Mouse (Mus musculus) heart, embryonic 12.5 days (tissue): ENCODE data around the gene Mapk11. TPM values are rescaled to one million over a fixed set of nuclear protein-coding genes. Genes with fewer than 3 reads are reported as not detected.

Source experiments
- ATAC-seq: fragments of 200-750 bp; cut with Nextera tagmentation; 2 replicates; pipeline ENCODE4 v1.8.0; 2017; ENCODE audit warnings: moderate TSS enrichment, moderate library complexity; ENCODE audit not compliant: insufficient number of reproducible peaks, low FRiP score
- H3K27ac ChIP-seq: fragments of 300-500 bp; sonication (generic); 2 replicates; pipeline ENCODE4 v1.5.1; 2016; ENCODE audit warnings: mild to moderate bottlenecking, moderate library complexity; ENCODE audit not compliant: poor library complexity, severe bottlenecking
- H3K27me3 ChIP-seq: fragments of 300-500 bp; sonication (generic); replicated peaks from 2 replicates; pipeline ENCODE4 v1.6.1; 2016; ENCODE audit warnings: mild to moderate bottlenecking, moderate library complexity
- H3K36me3 ChIP-seq: fragments of 300-500 bp; sonication (generic); 2 replicates; pipeline ENCODE4 v1.6.1; 2016; ENCODE audit warnings: mild to moderate bottlenecking, moderate library complexity
- H3K4me1 ChIP-seq: fragments of 300-500 bp; sonication (generic); replicated peaks from 2 replicates; pipeline ENCODE4 v1.6.1; 2016; ENCODE audit warnings: mild to moderate bottlenecking
- H3K4me2 ChIP-seq: fragments of 300-500 bp; sonication (generic); 2 replicates; pipeline ENCODE4 v1.6.1; 2016; ENCODE audit warnings: mild to moderate bottlenecking, moderate library complexity
- H3K4me3 ChIP-seq: fragments of 300-500 bp; sonication (generic); 2 replicates; pipeline ENCODE4 v1.5.1; 2016; ENCODE audit warnings: mild to moderate bottlenecking
- H3K9ac ChIP-seq: fragments of 300-500 bp; sonication (generic); 2 replicates; pipeline ENCODE4 v1.6.1; 2016; ENCODE audit warnings: mild to moderate bottlenecking, moderate library complexity
- H3K9me3 ChIP-seq: fragments of 300-500 bp; sonication (generic); replicated peaks from 2 replicates; pipeline ENCODE4 v1.6.1; 2016; ENCODE audit warnings: mild to moderate bottlenecking, moderate library complexity
- WGBS: fragments of 180-500 bp; shearing (Covaris S2); methylation state at CpG from one replicate; pipeline ENCODE4 v1.1.7; 2016; 5-methylcytosine and 5-hydroxymethylcytosine counted together
- polyA plus RNA-seq: library from polyadenylated mRNA; unstranded; fragments of >200 nt; fragmentation: Nextera tagmentation; extraction: Ambion mirVana; gene quantifications from 2 replicates; pipeline ENCODE4 v1.2.1, GENCODE M21; 2016

Mapk11 gene
- polyA plus RNA-seq, 1 experiment from 2014 or later, result 3.7 TPM

GRCm38 (mm10) chr15:89150041-89150390, 588 bp upstream of the Mapk11 start:
- Histone ChIP-seq H3K9ac (no peak overlapping the region), H3K27ac (no peak overlapping the region), H3K4me1 (peaks cover 32% of the 10 kb centered on the region), H3K27me3 (peaks cover 51% of the 10 kb centered on the region), H3K9me3 (no peaks in the 10 kb centered on the region), H3K36me3 (peaks cover 18% of the 10 kb centered on the region), H3K4me3 (peak overlapping the region; percentile 64), H3K4me2 (peak overlapping the region; percentile 89)
- WGBS, result 3% methylated on average over 13 of the region's 13 CpGs
- no peak for ATAC-seq

- Histone ChIP-seq H3K4me1 (peaks cover 32% of the 10 kb centered on the region), H3K27ac (no peak overlapping the region)
These were observed 745 bp downstream of the Mapk11 start for GRCm38 (mm10) chr15:89148496-89149270.

GRCm38 (mm10) chr15:89147895-89148294, 1.5 kb downstream of the Mapk11 start:
- no peak overlapping the region for H3K27ac ChIP-seq
- WGBS, result 56% methylated on average over 4 of the region's 4 CpGs
- H3K4me3 ChIP-seq, result no peak overlapping the region
- H3K36me3 ChIP-seq, result no peaks in the 10 kb centered on the region
- no peak overlapping the region for H3K9ac ChIP-seq
- H3K9me3 ChIP-seq, result no peaks in the 10 kb centered on the region
- peaks cover 72% of the 10 kb centered on the region for H3K27me3 ChIP-seq
- ATAC-seq, result no peak
- H3K4me2 ChIP-seq, result no peak overlapping the region
- H3K4me1 ChIP-seq, result peaks cover 32% of the 10 kb centered on the region

More at GRCm38 (mm10) chr15:89148496-89149270, 745 bp downstream of the Mapk11 start:
- H3K9ac ChIP-seq, result peak overlapping the region; percentile 71
- ATAC-seq, result no peak
- H3K27me3 ChIP-seq, result peaks cover 64% of the 10 kb centered on the region
- 7% methylated on average over 25 of the region's 25 CpGs for WGBS
- peaks cover 4% of the 10 kb centered on the region for H3K36me3 ChIP-seq
- peak overlapping the region; percentile 64 for H3K4me3 ChIP-seq
- no peaks in the 10 kb centered on the region for H3K9me3 ChIP-seq
- H3K4me2 ChIP-seq, result peak overlapping the region; percentile 89

- peaks cover 32% of the 10 kb centered on the region for H3K4me1 ChIP-seq
- no peak overlapping the region for H3K4me2 ChIP-seq
- peaks cover 76% of the 10 kb centered on the region for H3K27me3 ChIP-seq
- 20% methylated on average over 10 of the region's 10 CpGs for WGBS
- no peaks in the 10 kb centered on the region for H3K9me3 ChIP-seq
- ATAC-seq, result no peak
- H3K9ac ChIP-seq, result no peak overlapping the region
- H3K36me3 ChIP-seq, result no peaks in the 10 kb centered on the region
- no peak overlapping the region for H3K27ac ChIP-seq
- no peak overlapping the region for H3K4me3 ChIP-seq
These were observed 2.0 kb downstream of the Mapk11 start for GRCm38 (mm10) chr15:89147456-89147855.

- Histone ChIP-seq H3K27ac (no peak overlapping the region), H3K9me3 (no peaks in the 10 kb centered on the region), H3K9ac (peak overlapping the region; percentile 39; the same call in 1 of the 2 replicates), H3K4me3 (peak overlapping the region; percentile 34), H3K4me1 (peaks cover 34% of the 10 kb centered on the region), H3K4me2 (peak overlapping the region; percentile 63), H3K36me3 (no peaks in the 10 kb centered on the region), H3K27me3 (peaks cover 80% of the 10 kb centered on the region)
- no peak for ATAC-seq
- WGBS, result 8% methylated on average over 15 of the region's 16 CpGs
These were observed 2.4 kb downstream of the Mapk11 start for GRCm38 (mm10) chr15:89147024-89147423.

GRCm38 (mm10) chr15:89146537-89146936, 2.9 kb downstream of the Mapk11 start:
- Histone ChIP-seq H3K4me3 (peak overlapping the region; percentile 34), H3K27ac (no peak overlapping the region), H3K4me1 (peaks cover 39% of the 10 kb centered on the region), H3K36me3 (no peaks in the 10 kb centered on the region), H3K9ac (peak overlapping the region; percentile 39), H3K27me3 (peaks cover 85% of the 10 kb centered on the region), H3K4me2 (peak overlapping the region; percentile 63), H3K9me3 (no peaks in the 10 kb centered on the region)
- WGBS, result 2% methylated on average over 27 of the region's 27 CpGs
- ATAC-seq, result no peak

- WGBS, result 58% methylated on average over 24 of the region's 24 CpGs
- peaks cover 92% of the 10 kb centered on the region for H3K27me3 ChIP-seq
- peak overlapping the region; percentile 63 for H3K4me2 ChIP-seq
- ATAC-seq, result no peak
- H3K27ac ChIP-seq, result no peak overlapping the region
- H3K36me3 ChIP-seq, result no peaks in the 10 kb centered on the region
- H3K9ac ChIP-seq, result no peak overlapping the region
- peaks cover 46% of the 10 kb centered on the region for H3K4me1 ChIP-seq
- 0 out of 2 replicates have a peak overlapping the region, but pooled peaks have one; percentile 34 for H3K4me3 ChIP-seq
- no peaks in the 10 kb centered on the region for H3K9me3 ChIP-seq
These were observed 3.5 kb downstream of the Mapk11 start for GRCm38 (mm10) chr15:89145813-89146350.

- H3K36me3 ChIP-seq, result no peaks in the 10 kb centered on the region
- H3K4me2 ChIP-seq, result no peak overlapping the region
- H3K27me3 ChIP-seq, result peaks cover 95% of the 10 kb centered on the region
- H3K9me3 ChIP-seq, result no peaks in the 10 kb centered on the region
- no peak for ATAC-seq
- no peak overlapping the region for H3K27ac ChIP-seq
- WGBS, result 81% methylated on average over 11 of the region's 11 CpGs
- peaks cover 46% of the 10 kb centered on the region for H3K4me1 ChIP-seq
- H3K4me3 ChIP-seq, result no peak overlapping the region
- H3K9ac ChIP-seq, result no peak overlapping the region
These were observed 4.5 kb downstream of the Mapk11 start for GRCm38 (mm10) chr15:89144965-89145364.

GRCm38 (mm10) chr15:89143134-89143533, 6.3 kb downstream of the Mapk11 start:
- Histone ChIP-seq H3K4me3 (no peak overlapping the region), H3K27me3 (peaks cover 83% of the 10 kb centered on the region), H3K4me1 (peaks cover 37% of the 10 kb centered on the region), H3K9me3 (no peaks in the 10 kb centered on the region), H3K36me3 (no peaks in the 10 kb centered on the region), H3K4me2 (no peak overlapping the region), H3K9ac (no peak overlapping the region), H3K27ac (no peak overlapping the region)
- no peak for ATAC-seq
- 68% methylated on average over 2 of the region's 2 CpGs for WGBS

- H3K4me2 ChIP-seq, result no peak overlapping the region
- H3K4me3 ChIP-seq, result no peak overlapping the region
- peaks cover 71% of the 10 kb centered on the region for H3K27me3 ChIP-seq
- no peak overlapping the region for H3K27ac ChIP-seq
- peaks cover 48% of the 10 kb centered on the region for H3K4me1 ChIP-seq
- WGBS, result 52% methylated on average over 4 of the region's 4 CpGs
- H3K9ac ChIP-seq, result no peak overlapping the region
- no peak for ATAC-seq
- no peaks in the 10 kb centered on the region for H3K36me3 ChIP-seq
- no peaks in the 10 kb centered on the region for H3K9me3 ChIP-seq
These were observed 7.5 kb downstream of the Mapk11 start for GRCm38 (mm10) chr15:89141905-89142304.

- Histone ChIP-seq H3K27ac (no peak overlapping the region), H3K4me2 (no peak overlapping the region; the same call in 1 of the 2 replicates), H3K9ac (no peak overlapping the region), H3K4me3 (no peak overlapping the region), H3K27me3 (peaks cover 66% of the 10 kb centered on the region), H3K9me3 (no peaks in the 10 kb centered on the region), H3K36me3 (no peaks in the 10 kb centered on the region), H3K4me1 (peaks cover 43% of the 10 kb centered on the region)
- WGBS, result 17% methylated on average over 5 of the region's 5 CpGs
- ATAC-seq, result no peak
These were observed 8.0 kb downstream of the Mapk11 start for GRCm38 (mm10) chr15:89141443-89141842.
